Mouse (Mus musculus): ENCODE data around the gene 9230102O04Rik.

Gene 9230102O04Rik

GRCm38 (mm10) chr2:9867092-9867825 lies 22.1 kb downstream of the 9230102O04Rik start:
- no peak for DNase-seq

- no peak for DNase-seq
Observed at GRCm38 (mm10) chr2:9860698-9861097, 28.6 kb downstream of the 9230102O04Rik start.

GRCm38 (mm10) chr2:9855861-9856260 lies 33.5 kb downstream of the 9230102O04Rik start:
- DNase-seq, result no peak

DNA sequence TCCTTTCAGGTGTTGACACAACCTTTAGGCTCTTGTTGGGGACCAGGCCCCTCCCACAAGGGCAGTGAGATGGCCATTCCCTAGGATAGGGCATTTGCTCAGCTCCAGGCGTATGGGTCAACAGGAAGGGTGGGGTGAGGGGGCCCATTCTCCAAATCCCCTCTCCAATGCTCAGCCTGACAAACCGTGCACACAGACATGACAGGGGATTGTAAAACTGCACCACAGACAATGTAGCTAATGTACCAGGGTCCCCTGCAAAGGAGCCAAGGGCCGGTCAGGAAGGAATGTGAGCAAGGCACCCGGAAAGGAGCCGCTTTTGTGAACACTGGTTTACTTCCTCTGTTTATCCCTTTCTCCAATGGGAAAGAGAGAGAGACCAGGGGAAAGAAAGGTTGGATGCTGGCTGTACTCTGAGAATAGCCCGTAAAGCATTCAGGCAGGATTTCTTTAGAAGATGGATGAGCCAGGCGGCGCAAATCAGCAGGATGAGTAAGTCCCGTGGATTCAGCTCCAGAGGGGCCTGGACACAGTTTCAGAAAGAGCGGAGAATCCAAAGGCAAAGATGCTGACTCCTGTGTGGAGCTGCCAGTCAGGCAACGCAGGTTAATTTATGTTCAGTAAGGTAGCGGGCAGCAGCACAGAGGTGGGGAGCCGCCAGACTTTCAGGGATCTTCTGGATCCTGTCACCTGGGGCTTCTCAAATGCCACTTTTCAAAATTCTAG lies 36.3 kb downstream of the 9230102O04Rik start:
- no peak for DNase-seq

DNA sequence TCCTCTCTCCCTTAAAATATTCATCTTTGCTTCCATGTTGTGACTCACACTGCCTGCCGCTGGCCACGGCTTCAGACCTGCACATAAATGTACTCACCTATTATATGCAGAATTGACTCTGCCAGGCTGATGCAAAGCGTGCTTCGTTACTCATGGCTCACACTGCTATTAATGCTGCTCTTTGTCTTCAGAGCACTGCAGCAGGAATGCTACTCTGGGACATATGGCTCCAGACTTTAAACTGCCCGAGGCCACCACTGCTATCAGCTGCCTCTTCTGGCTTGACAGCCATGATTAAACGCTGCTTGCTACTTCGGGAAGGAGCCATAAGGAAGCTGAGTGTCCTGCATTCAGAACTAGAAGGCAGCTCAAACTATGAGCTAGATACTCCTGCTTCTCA lies 54.1 kb downstream of the 9230102O04Rik start:
- no peak for DNase-seq

- DNase-seq, result no peak
Observed at GRCm38 (mm10) chr2:9833712-9834111, 55.6 kb downstream of the 9230102O04Rik start.
